8 mouse cellular contexts compared by ENCODE assay signal in the genomic region with DNA sequence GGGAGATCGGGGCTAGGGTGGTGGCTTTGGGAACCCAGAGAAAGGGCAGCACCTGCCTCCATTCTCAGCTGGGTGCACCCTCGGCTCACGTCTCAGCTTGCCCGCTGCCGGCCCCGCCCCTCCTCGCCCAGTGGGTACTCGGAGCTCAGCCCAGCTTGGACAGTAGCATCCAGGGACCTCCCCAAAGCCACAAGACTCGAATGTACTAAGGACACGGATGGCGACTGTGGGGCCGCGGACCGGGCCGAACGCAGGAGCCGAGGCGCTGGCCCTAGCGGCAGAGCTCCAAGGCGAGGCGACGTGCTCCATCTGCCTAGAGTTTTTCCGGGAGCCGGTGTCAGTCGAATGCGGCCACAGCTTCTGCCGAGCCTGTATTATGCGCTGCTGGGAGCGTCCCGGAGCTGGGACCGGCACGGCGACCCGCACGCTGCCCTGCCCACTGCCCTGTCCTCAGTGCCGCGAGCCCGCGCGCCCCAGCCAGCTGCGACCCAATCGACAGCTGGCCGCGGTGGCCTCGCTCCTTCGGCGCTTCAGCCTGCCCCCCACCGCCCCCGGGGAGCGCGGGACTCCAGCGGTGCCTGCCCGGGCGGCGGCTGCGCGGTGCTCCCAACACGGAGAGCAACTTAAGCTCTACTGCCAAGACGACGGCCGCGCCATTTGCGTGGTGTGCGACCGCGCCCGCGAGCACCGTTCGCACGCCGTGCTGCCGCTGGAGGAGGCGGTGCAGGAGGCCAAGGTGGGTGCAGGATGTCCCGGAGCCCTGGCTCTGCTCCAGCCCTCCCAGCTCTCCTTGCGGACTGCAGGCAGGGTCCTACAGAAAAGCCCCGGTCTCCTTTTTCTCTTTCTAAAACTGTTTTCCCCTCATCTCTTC. TPM values are rescaled to one million over a fixed set of nuclear protein-coding genes. Genes with fewer than 3 reads are reported as not detected.
DNase-seq lines count a peak whose midpoint lies in the region; ATAC-seq and TF ChIP-seq lines count a peak whose summit lies in the region.

No protein-coding gene starts in this region.

- ATAC-seq in heart, embryonic 14.5 days (ENCODE audit: insufficient number of reproducible peaks, insufficient read depth, low FRiP score, low read depth): peak; percentile 36; the same call in 1 of the 2 replicates
- ATAC-seq in kidney, embryonic 16.5 days (ENCODE audit: low FRiP score, low TSS enrichment): peak; percentile 56
- peak; percentile 18 for ATAC-seq in lung, embryonic 14.5 days (ENCODE audit: insufficient read depth)
- peak; percentile 22; the same call in 1 of the 2 replicates for ATAC-seq in neural tube, embryonic 15.5 days (ENCODE audit: low FRiP score)

- H3K4me2 ChIP-seq in heart, embryonic 14.5 days (ENCODE audit: low read length): peak overlapping the region; percentile 76
- peak overlapping the region; percentile 72 for H3K4me2 ChIP-seq in kidney, embryonic 16.5 days (replicated peaks; ENCODE audit: low read depth, low read length)
- H3K4me2 ChIP-seq in lung, embryonic 14.5 days: peak overlapping the region; percentile 90
- peak overlapping the region; percentile 78 for H3K4me2 ChIP-seq in neural tube, embryonic 15.5 days

- H3K27me3 ChIP-seq in erythroblast, embryonic 14.5 days (ENCODE audit: control insufficient read depth): peaks cover 37% of the 10 kb centered on the region
- H3K27me3 ChIP-seq in heart, embryonic 14.5 days (ENCODE audit: control insufficient read depth, insufficient read depth, low read length): peaks cover 6% of the 10 kb centered on the region; the same call in 1 of the 2 replicates
- 0 out of 2 replicates have a peak, but pooled peaks cover 3% of the 10 kb centered on the region for H3K27me3 ChIP-seq in kidney, embryonic 16.5 days (ENCODE audit: insufficient read depth, low read length)
- H3K27me3 ChIP-seq in lung, embryonic 14.5 days (ENCODE audit: insufficient read depth, low read length): 0 out of 2 replicates have a peak, but pooled peaks cover 4% of the 10 kb centered on the region
- H3K27me3 ChIP-seq in neural tube, embryonic 15.5 days (replicated peaks): peaks cover 7% of the 10 kb centered on the region

- no peak for TF ChIP-seq POLR2A in bone marrow macrophage, adult 2 months (IDR thresholded peaks at IDR 0.05; ENCODE audit: borderline replicate concordance, low read depth, low read length)

- DNase-seq in CD4-positive, CD25-positive, alpha-beta regulatory T cell, adult 2 months (ENCODE audit: low read depth, low spot score): peak; percentile 78
- peak; percentile 68 for DNase-seq in lung, embryonic 14.5 days
- peak; percentile 72 for DNase-seq in testis, postnatal 14 days (ENCODE audit: low spot score)

- H3K9ac ChIP-seq in heart, embryonic 14.5 days (ENCODE audit: low read length): peak overlapping the region; percentile 75
- peak overlapping the region; percentile 76 for H3K9ac ChIP-seq in kidney, embryonic 16.5 days (replicated peaks; ENCODE audit: low read length)
- H3K9ac ChIP-seq in lung, embryonic 14.5 days: peak overlapping the region; percentile 72
- peak overlapping the region; percentile 75 for H3K9ac ChIP-seq in neural tube, embryonic 15.5 days (replicated peaks)

- no peak for TF ChIP-seq CTCF in bone marrow macrophage, adult 2 months (IDR thresholded peaks at IDR 0.05; ENCODE audit: low read depth, low read length)
- no peak for TF ChIP-seq CTCF in lung, embryonic 14.5 days (IDR thresholded peaks at IDR 0.05; ENCODE audit: low read depth)

- no peaks in the 10 kb centered on the region for H3K9me3 ChIP-seq in erythroblast, embryonic 14.5 days (ENCODE audit: control insufficient read depth, low read length)
- H3K9me3 ChIP-seq in heart, embryonic 14.5 days (ENCODE audit: control insufficient read depth, low read length): no peaks in the 10 kb centered on the region
- H3K9me3 ChIP-seq in kidney, embryonic 16.5 days (ENCODE audit: low read length): no peaks in the 10 kb centered on the region
- no peaks in the 10 kb centered on the region for H3K9me3 ChIP-seq in lung, embryonic 14.5 days (ENCODE audit: low read depth, low read length)
- H3K9me3 ChIP-seq in neural tube, embryonic 15.5 days (replicated peaks): no peaks in the 10 kb centered on the region

- peak overlapping the region; percentile 86 for H3K4me3 ChIP-seq in bone marrow macrophage, adult 2 months (ENCODE audit: insufficient read depth, low read length)
- peak overlapping the region; percentile 70 for H3K4me3 ChIP-seq in erythroblast, embryonic 14.5 days (replicated peaks)
- peak overlapping the region; percentile 76 to 78 for H3K4me3 ChIP-seq in heart, embryonic 14.5 days (ENCODE audit: control insufficient read depth in 1 of 2, insufficient read depth in 1 of 2, low read depth in 1 of 2, low read length in 2 of 2)
- H3K4me3 ChIP-seq in kidney, embryonic 16.5 days (ENCODE audit: low read length): peak overlapping the region; percentile 83
- H3K4me3 ChIP-seq in lung, embryonic 14.5 days (ENCODE audit: low read depth, low read length): peak overlapping the region; percentile 79
- H3K4me3 ChIP-seq in neural tube, embryonic 15.5 days (replicated peaks): peak overlapping the region; percentile 93

- H3K4me1 ChIP-seq in bone marrow macrophage, adult 2 months (ENCODE audit: control insufficient read depth, insufficient read depth, low read length): peaks cover 4% of the 10 kb centered on the region
- peaks cover 41% of the 10 kb centered on the region for H3K4me1 ChIP-seq in erythroblast, embryonic 14.5 days (ENCODE audit: control insufficient read depth)
- H3K4me1 ChIP-seq in heart, embryonic 14.5 days (ENCODE audit: control insufficient read depth in 2 of 2, insufficient read depth in 2 of 2, low read length in 2 of 2): peaks cover 3 to 5% of the 10 kb centered on the region in 2 experiments
- H3K4me1 ChIP-seq in kidney, embryonic 16.5 days (ENCODE audit: insufficient read depth, low read length): peaks cover 15% of the 10 kb centered on the region
- 0 out of 2 replicates have a peak, but pooled peaks cover 3% of the 10 kb centered on the region for H3K4me1 ChIP-seq in lung, embryonic 14.5 days (ENCODE audit: insufficient read depth)
- peaks cover 15% of the 10 kb centered on the region for H3K4me1 ChIP-seq in neural tube, embryonic 15.5 days

- H3K27ac ChIP-seq in bone marrow macrophage, adult 2 months (ENCODE audit: insufficient read depth, low read depth, low read length): 0 out of 2 replicates have a peak overlapping the region, but pooled peaks have one; percentile 2
- H3K27ac ChIP-seq in heart, embryonic 14.5 days (replicated peaks in 1 of 2; ENCODE audit: control insufficient read depth in 1 of 2, insufficient read depth in 1 of 2, low read depth in 2 of 2, low read length in 2 of 2): peak overlapping the region in 1 of 2 experiments; percentile 34; a peak in 2 of 4 replicates
- H3K27ac ChIP-seq in kidney, embryonic 16.5 days (ENCODE audit: low read length): peak overlapping the region; percentile 54
- H3K27ac ChIP-seq in lung, embryonic 14.5 days (ENCODE audit: low read depth): peak overlapping the region; percentile 24; the same call in 1 of the 2 replicates
- peak overlapping the region; percentile 76 for H3K27ac ChIP-seq in neural tube, embryonic 15.5 days (replicated peaks)

- H3K36me3 ChIP-seq in erythroblast, embryonic 14.5 days (ENCODE audit: control insufficient read depth): no peaks in the 10 kb centered on the region
- H3K36me3 ChIP-seq in heart, embryonic 14.5 days (ENCODE audit: control insufficient read depth, insufficient read depth, low read length): no peaks in the 10 kb centered on the region
- no peaks in the 10 kb centered on the region for H3K36me3 ChIP-seq in kidney, embryonic 16.5 days (ENCODE audit: insufficient read depth, low read length)
- no peaks in the 10 kb centered on the region for H3K36me3 ChIP-seq in lung, embryonic 14.5 days (ENCODE audit: insufficient read depth)
- no peaks in the 10 kb centered on the region for H3K36me3 ChIP-seq in neural tube, embryonic 15.5 days

- WGBS in heart, embryonic 14.5 days: under 1% methylated on average over 77 of the region's 77 CpGs
- under 1% methylated on average over 77 of the region's 77 CpGs for WGBS in kidney, embryonic 16.5 days
- WGBS in lung, embryonic 14.5 days: under 1% methylated on average over 77 of the region's 77 CpGs
- under 1% methylated on average over 77 of the region's 77 CpGs for WGBS in neural tube, embryonic 15.5 days

RNA-seq across cellular contexts. Expression of gene Gm12184, which starts 11.1 kb away (rescaled TPM):
- 4.8 and 11.3 TPM in 2 replicates for polyA plus RNA-seq in bone marrow macrophage, adult 2 months (2012; ENCODE audit: insufficient read depth, insufficient read length, missing spikeins)
- polyA plus RNA-seq in erythroblast, embryonic 14.5 days (2012): 4.5 and 4.6 TPM in 2 replicates
- 5.7 and 7.0 TPM in 2 replicates for polyA plus RNA-seq in heart, embryonic 14.5 days (2014; fragmentation: Nextera tagmentation; extraction: Ambion mirVana)
- 0.86 and 1.2 TPM in 2 replicates for polyA plus RNA-seq in kidney, embryonic 16.5 days (2015; fragmentation: Nextera tagmentation; extraction: Ambion mirVana)
- 11.3 and 11.8 TPM in 2 replicates for polyA plus RNA-seq in lung, embryonic 14.5 days (2014; fragmentation: Nextera tagmentation; extraction: Ambion mirVana)
- 2.9 and 3.3 TPM in 2 replicates for polyA plus RNA-seq in neural tube, embryonic 15.5 days (2015; fragmentation: Nextera tagmentation; extraction: Ambion mirVana)

RNA-seq across cellular contexts. Expression of gene Trim7, which starts 11.6 kb away (rescaled TPM):
- 1.0 and 1.1 TPM in 2 replicates for polyA plus RNA-seq in bone marrow macrophage, adult 2 months (2012; ENCODE audit: insufficient read depth, insufficient read length, missing spikeins)
- polyA plus RNA-seq in erythroblast, embryonic 14.5 days (2012): not detected in 2 replicates
- 1.4 and 1.5 TPM in 2 replicates for polyA plus RNA-seq in heart, embryonic 14.5 days (2014; fragmentation: Nextera tagmentation; extraction: Ambion mirVana)
- polyA plus RNA-seq in kidney, embryonic 16.5 days (2015; fragmentation: Nextera tagmentation; extraction: Ambion mirVana): 4.4 and 4.8 TPM in 2 replicates
- 0.55 and 1.4 TPM in 2 replicates for polyA plus RNA-seq in lung, embryonic 14.5 days (2014; fragmentation: Nextera tagmentation; extraction: Ambion mirVana)
- 2.1 and 2.6 TPM in 2 replicates for polyA plus RNA-seq in neural tube, embryonic 15.5 days (2015; fragmentation: Nextera tagmentation; extraction: Ambion mirVana)

RNA-seq across cellular contexts. Expression of gene Trim41, which starts 20.4 kb away (rescaled TPM):
- polyA plus RNA-seq in bone marrow macrophage, adult 2 months (2012; ENCODE audit: insufficient read depth, insufficient read length, missing spikeins): 55.5 and 64.4 TPM in 2 replicates
- polyA plus RNA-seq in erythroblast, embryonic 14.5 days (2012): 2.6 and 3.9 TPM in 2 replicates
- 3.2 and 3.8 TPM in 2 replicates for polyA plus RNA-seq in heart, embryonic 14.5 days (2014; fragmentation: Nextera tagmentation; extraction: Ambion mirVana)
- polyA plus RNA-seq in kidney, embryonic 16.5 days (2015; fragmentation: Nextera tagmentation; extraction: Ambion mirVana): 7.1 and 7.2 TPM in 2 replicates
- 4.5 and 4.6 TPM in 2 replicates for polyA plus RNA-seq in lung, embryonic 14.5 days (2014; fragmentation: Nextera tagmentation; extraction: Ambion mirVana)
- polyA plus RNA-seq in neural tube, embryonic 15.5 days (2015; fragmentation: Nextera tagmentation; extraction: Ambion mirVana): 6.4 and 7.3 TPM in 2 replicates

RNA-seq across cellular contexts. Expression of gene Irgm1, which starts 33.9 kb away (rescaled TPM):
- 79.4 and 80.7 TPM in 2 replicates for polyA plus RNA-seq in bone marrow macrophage, adult 2 months (2012; ENCODE audit: insufficient read depth, insufficient read length, missing spikeins)
- polyA plus RNA-seq in erythroblast, embryonic 14.5 days (2012): 0.11 TPM in 1 of 2 replicates, not detected in the other
- polyA plus RNA-seq in heart, embryonic 14.5 days (2014; fragmentation: Nextera tagmentation; extraction: Ambion mirVana): 10.2 and 11.0 TPM in 2 replicates
- polyA plus RNA-seq in kidney, embryonic 16.5 days (2015; fragmentation: Nextera tagmentation; extraction: Ambion mirVana): 17.0 and 18.3 TPM in 2 replicates
- 6.7 and 7.6 TPM in 2 replicates for polyA plus RNA-seq in lung, embryonic 14.5 days (2014; fragmentation: Nextera tagmentation; extraction: Ambion mirVana)
- polyA plus RNA-seq in neural tube, embryonic 15.5 days (2015; fragmentation: Nextera tagmentation; extraction: Ambion mirVana): 4.2 and 12.2 TPM in 2 replicates

RNA-seq across cellular contexts. Expression of gene Rack1, which starts 37.4 kb away (rescaled TPM):
- 1,563 and 1,726 TPM in 2 replicates for polyA plus RNA-seq in bone marrow macrophage, adult 2 months (2012; ENCODE audit: insufficient read depth, insufficient read length, missing spikeins)
- polyA plus RNA-seq in erythroblast, embryonic 14.5 days (2012): 101 and 348 TPM in 2 replicates
- polyA plus RNA-seq in heart, embryonic 14.5 days (2014; fragmentation: Nextera tagmentation; extraction: Ambion mirVana): 462 and 512 TPM in 2 replicates
- polyA plus RNA-seq in kidney, embryonic 16.5 days (2015; fragmentation: Nextera tagmentation; extraction: Ambion mirVana): 712 and 779 TPM in 2 replicates
- 935 and 940 TPM in 2 replicates for polyA plus RNA-seq in lung, embryonic 14.5 days (2014; fragmentation: Nextera tagmentation; extraction: Ambion mirVana)
- 351 and 459 TPM in 2 replicates for polyA plus RNA-seq in neural tube, embryonic 15.5 days (2015; fragmentation: Nextera tagmentation; extraction: Ambion mirVana)
